Mouse (Mus musculus) urinary bladder, postnatal 4 days (tissue): ENCODE data around the gene Cenpm.

ENCODE experiments used
- DNase-seq, 2 experiments: peaks; one replicate each; pipeline ENCODE4 v3.0.0; 2021 to 2022; ENCODE audit warnings: low spot score in 2 of 2

The Cenpm gene

DNA sequence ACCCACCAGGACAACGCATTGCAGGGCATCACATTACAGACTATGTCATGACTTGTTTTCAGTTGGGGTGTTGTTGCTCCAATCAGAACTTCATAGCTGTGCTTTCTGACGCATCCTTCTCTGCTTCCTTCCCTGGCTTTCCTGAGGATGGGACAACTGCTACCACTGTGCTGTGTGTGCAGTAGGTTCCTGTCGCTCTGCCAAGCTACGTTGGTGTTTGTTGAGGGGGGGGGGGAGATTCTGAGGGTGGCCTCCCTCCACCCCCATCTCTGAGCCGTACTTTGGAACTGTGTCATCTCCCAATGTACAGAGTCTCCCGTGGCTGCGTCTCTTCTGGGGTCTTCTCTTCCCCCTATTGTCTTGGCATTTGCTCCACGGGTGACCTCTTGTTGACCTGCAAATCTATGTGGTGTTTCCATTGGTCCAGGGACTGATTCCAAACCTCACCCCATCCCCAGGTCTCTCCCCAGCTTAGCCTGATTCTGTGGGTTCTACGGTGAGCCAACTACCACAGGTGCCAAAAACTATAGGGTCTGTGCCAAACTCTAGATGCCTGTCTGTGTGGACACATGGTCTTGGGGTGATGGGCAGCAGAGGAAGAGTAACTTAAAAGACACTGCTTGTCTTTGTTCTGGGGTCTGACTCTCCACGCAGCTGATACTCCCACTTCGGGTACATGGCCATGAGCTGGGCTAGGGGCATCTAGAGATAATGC is 29.1 kb downstream of the Cenpm start:
- no peak for DNase-seq

DNA sequence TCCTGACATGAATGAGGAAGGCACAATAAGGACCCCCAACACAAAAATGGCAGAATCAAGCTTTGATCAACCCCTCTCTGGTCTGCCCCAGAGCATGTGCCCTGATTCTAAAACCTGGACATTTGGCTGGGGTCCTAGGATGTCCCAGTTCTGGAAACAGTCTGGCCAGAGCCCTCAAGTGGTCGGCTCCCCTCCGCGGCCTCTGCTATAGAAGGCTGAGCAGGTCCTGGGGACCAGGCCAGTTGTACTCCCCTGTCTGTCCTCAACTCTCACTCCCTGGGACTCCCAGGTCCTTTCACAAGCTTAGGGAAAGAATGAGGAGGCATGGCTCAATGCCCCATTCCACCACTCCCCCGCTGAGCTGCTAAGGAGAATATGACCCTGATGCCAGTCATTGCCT is 31.3 kb downstream of the Cenpm start:
- no peak for DNase-seq

DNA sequence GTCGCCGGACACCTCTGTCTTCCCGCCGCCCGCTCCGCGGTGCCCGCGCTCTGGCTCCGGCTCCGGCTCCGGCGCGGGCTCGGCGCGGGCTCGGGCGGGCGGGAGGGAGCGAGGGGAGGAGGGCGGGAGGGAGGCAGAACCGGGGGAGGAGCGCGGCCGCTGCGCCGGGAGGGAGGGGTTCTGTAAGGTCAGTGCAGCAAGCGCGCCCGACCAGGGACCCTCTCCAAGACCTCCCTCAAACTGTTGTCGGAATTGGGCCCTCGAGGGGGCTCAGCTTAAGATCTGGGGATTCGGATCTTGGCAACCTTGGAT is 31.8 kb downstream of the Cenpm start, which contains the start of gene Shisa8:
Gene Shisa8, minus strand, starts transcription at position 64 of the 312 bp plus-strand sequence.
- DNase-seq, result no peak

DNA sequence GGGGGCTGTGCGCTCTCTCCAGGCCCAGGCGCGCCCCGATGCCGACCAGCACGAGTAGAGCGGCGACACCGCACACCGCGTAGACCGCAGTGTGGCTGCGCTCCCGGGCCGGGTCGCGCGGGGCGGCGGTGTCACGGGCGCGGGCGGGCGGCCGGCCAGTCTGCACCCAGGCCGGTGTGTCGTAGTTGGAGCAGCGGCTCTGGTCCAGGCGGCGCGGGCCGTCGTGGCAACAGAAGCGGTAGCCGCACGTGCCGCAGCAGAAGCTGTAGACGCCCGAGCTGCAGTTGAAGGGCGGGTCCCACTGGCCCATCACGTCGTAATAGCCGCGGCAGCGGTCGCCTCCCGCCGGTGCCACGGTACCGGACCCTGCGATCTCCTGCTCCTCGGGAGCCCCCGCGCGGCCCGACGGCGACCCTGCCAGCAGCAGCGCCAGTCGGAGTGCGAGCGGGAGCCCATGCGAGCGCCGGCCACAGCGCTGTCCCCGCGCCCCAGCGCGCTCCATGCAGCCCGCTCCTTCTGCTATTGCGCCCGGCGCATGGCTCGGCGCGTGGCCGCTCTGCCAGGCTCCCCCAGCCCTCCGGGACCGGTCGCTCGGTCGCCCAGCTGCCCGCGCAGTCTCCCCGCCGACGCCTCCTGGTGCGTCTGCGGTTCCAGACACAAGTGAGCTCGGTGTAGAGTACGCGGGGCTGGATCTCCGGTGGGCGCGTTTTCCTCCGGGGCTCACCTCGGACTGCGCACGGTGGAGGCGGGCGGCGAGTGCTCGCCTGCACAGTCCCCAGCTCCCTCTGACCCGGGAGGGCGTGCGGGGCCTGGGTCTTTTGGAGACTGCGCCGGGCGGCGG is 32.4 kb downstream of the Cenpm start:
- DNase-seq, result no peak

DNA sequence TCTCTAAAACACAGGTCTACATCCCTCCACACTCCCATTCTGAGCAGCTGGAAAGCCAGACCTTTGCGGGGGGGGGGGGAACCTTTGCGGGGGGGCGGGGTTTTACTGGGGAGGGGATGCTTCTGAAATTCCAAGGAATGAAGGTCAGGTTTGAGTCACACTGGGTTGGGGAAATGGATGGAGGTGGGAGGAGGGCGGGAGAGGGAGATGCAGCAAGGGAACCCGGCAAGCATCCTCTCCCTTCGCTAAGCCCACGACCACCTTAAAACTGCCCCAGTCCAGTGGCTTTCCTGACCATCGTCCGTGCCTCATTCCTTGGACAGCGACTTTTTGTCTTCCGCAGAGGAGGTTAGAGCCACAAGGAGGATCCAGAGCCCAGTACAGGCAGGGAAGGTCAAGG is 33.3 kb downstream of the Cenpm start:
- no peak for DNase-seq

DNA sequence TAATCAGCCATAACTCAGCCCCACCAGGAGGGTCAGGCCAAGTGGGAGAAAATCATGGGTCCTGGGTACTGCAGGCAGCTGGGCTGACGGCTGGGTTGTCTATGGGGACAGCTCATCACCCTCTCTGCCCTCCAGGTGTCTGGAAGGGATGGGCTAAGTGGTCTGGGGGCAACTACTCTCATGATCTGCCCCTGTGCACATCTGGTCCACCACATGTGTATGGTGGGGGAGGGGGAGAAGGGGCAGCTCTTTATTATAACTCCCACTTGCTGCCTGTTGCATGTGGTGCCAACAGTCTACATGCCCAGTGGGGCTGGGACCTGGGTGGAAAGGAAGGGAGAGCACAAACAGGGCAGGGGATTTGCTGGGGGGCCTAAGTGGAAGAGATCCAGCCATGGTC is 33.7 kb downstream of the Cenpm start:
- no peak for DNase-seq

DNA sequence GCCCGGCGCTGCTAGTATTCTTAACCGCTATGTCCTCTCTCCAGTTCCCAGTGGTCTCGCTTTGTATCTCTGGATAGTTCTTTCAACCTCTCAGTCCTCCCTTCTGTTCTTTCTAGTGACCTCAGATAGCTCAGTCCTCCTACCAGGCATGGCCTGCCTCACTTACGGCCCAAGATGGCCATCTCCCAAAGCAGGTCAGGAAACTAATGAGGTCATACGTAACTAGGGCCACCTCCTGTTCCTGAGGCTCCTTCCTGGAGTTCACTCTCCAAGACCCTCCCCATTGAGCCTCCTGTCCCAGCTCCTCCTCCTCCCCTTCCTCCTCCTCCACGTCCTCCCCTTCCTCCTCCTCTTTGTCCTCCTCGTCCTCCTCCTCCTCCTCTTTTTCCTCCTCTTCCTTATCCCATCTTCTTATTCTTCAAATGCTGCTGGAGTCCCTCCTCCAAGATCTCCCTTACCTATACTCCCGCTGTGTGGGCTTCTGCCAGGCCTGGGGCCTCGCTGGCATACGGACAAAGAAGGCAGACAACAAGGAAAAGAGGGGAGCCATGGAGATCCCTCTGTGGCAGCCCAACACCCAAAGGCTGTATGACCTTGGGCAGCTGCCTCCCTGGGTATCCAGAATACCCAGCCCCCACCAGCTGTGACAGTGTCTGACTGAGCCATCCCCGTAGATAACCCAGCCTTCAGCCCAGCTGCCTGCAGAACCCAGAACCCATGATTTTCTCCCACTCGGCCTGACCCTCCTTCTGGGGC is 35.1 kb downstream of the Cenpm start:
- no peak for DNase-seq

DNA sequence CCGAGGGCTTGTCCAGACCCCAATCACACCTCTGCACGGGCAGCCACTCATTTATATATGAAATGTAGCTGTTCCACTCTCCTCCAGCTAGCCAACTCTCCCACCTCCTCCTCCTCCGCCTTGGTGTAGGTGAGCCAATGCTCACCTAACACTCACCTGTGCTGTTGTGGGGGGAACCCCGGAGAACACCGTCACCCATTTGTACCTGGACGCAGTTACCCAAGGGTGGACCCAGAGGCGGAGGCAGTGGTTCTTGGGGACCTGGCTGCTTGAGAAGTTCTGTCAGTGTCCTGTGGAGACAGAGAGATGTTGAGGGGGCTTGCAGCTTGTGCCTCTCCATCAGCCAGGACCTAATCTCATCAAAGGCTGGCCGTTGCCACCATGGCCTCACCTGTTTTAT is 36.2 kb downstream of the Cenpm start:
- DNase-seq, result no peak

DNA sequence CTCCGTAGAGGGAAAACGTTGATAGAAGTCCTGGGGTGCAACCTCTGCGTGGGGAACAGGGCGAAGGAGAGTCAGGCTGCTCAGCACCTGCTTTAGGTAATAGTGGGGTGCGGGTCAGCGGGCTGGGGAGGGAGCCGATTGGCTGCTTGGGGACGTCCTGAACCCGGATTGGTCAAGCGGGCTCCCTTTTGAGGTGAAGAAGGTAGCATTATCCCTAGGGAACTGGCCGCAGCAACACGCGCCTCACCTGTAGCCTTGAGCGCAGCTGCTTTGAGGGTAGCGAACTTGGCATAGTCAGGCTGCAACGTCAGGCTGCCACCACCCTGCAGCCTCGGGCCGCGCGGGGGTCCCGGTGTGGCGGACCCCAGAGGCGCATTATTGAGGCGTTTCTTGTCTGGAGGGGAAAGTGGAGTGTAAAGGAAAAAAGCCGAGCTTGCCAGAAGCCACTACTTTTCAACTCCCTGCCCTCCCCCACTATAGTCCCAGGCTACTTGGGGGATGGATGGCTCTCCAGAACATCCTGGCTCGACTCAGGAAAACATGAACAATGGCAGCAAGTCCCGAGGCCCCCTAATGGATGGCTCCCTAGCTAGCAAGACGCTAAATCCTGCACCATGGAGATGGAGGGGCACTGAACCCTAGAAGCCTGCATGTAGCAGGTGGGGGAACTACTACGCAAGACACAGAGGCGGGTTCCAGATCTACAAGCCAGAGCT is 36.9 kb downstream of the Cenpm start:
- DNase-seq, result no peak

DNA sequence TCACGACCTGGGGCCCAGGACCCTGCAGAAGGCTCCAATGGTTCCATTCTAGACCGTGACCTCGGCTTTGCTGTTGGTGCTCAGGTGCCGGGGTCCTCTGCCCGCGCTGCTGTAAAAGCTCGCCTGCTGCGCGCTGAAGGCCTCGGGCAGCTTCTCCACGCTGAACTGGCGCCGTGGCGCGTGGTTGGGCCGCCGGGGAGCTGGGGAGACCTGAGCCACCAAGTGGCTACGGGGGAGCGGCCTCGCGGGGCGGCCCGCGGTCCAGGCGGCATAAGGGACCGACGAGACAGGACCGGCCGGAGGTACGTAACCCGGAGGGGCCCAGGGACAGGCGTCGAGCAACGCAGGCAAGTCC is 37.5 kb downstream of the Cenpm start:
- no peak for DNase-seq

DNA sequence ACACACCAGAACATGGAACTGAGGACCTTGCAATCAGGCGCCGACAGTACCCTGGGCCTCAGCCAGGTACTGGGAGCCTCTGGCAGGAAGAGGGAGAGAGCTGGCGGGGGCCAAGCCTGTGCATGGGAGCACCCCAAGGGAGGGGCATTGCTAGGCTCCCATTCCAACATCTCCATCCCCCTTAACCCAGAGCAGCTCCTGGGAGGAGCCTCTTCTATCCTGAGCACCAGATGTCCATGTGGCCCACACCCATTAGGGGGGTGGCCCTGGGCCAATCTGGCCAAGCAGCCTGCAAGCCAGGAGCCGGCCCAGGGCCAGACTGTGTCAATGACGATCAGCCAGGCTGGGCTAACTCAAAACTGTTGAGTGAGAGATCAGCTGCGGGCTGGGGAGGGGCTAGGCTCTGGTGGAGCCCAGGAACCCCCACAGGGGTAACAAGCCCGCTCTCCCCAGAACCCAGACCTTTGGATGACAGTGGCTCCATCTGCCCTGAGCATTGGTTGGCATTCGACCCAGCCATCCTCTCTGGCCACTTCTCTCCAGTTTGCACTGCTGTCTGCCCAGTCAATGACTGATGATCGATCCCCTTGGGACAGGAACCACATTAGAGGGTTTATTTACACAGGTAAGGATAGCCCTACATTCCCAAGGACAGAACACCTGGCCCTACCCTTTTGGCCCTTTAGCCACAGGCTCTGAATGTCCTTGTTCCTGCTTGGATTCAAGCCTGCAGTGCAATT is 38.0 kb downstream of the Cenpm start:
- peak; percentile 74 to 77 for DNase-seq

DNA sequence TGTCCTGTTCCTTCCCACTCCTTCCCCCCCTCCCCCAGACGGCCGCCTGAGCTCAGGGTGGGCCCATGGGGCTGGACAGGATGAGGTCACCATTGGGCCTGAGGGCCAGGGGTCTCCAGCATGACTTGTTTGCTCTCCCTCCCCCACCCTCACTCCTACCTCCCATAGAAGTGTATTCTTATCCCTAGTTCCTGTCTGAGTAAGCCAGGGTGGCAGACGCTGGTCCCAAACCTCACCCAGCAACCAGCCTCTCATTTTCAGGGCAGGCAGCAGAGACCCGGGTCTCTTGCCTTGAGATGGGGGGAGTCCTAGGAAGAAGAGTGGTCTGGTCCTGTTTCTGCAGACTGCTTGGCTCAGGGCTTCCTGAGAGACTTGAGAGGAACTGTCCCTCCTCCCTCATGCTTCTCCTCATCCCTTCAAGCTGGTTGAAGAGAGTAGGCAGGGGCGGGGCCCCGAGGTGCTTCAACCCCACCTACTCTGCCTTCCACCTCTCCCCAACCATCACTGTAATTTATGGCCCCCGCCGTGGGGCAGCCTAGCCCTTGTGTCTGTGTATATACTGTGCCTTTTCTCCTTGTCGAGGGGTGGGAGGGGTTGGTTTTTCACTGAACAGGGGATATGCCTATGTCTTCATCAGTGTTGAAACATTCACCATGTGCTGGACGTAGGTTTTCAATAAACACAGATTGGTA is 39.7 kb downstream of the Cenpm start:
- DNase-seq, result no peak

DNA sequence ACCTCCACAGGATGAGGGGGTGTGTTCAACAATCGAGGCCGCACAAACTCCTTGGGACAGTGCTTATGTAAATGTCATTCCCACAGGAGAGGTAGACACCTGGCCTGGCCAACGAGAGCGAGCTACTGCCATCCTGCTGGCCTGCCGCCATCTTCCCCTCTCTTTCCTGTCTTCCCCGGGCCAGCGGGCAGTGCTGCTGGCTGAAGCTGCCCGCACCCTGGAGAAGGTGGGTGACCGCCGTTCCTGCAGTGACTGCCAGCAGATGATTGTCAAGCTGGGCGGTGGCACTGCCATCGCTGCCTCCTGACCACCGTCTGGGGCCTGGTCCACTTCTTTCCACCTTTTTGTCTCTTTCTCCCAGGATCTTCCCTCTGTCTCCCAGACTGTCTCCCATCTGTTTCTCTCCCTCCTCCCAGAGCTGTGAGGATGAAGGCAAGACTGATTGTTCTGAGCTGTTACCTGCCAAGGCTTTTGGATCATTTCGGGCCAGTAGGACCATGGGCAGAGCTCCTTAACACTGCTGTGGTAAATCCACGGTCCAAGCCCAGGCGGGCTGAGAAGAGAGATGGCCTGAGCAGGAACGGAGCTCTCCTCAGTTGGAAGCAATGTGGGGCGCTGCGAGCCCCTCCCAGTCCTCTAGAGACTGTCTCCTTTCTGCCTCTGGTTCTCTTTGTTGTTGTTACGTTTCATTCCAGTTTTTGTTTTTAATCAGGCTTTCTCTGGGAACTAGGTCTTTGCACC is 40.8 kb downstream of the Cenpm start:
- no peak for DNase-seq

DNA sequence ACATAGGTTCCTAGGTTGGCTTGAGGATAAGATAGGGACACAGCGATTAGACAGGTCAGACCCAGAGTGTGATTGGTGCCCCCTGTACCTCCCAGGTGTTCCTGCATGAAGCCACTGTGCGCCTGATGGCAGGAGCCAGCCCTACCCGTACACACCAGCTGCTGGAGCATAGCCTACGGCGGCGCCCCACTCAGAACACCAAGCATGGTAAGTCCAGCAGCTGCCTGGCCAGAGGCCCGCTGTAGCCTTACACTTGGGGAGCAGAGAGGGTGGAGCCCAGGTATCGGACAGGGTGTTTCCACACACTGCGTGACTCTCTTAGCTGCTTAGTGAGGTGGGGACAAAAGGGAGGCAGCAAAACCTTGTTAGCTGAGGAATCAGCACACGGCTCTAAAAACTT is 41.5 kb downstream of the Cenpm start:
- DNase-seq, result no peak

DNA sequence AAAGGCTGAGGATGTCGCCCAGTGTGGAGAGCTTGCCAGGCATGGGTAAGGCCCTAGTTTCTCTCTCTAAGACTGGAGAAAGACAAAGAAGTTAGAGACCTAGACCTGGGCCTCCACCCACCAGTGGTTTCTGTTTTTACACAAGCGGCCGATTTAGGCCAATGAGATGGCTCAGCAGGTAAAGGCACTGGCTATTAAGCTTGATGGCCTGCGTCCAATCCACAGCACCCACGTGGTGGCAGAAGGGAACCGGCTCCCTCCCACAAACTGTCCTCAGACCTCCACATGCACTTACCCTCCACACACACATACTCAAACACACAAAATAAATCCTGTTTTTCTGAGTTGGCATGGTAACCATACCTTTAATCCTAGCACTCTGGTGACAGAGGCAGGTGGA is 42.5 kb downstream of the Cenpm start:
- no peak for DNase-seq

DNA sequence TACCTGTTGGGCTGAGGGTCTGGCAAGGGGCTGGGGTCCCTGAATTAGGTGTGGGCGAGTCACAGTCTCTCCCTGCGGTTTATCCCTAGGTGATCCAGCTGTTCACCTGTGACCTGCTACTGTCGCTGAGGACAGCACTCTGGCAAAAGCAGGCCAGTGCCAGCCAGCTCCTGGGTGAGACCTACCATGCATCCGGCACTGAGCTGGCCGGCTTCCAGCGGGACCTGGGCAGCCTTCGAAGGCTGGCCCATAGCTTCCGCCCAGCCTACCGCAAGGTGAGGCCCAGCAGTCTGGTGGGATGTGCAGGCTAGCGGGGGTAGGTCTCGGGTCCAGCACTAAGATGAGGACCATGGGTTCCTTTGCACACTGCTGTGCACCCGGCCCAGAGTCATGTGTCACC is 45.0 kb downstream of the Cenpm start:
- no peak for DNase-seq

DNA sequence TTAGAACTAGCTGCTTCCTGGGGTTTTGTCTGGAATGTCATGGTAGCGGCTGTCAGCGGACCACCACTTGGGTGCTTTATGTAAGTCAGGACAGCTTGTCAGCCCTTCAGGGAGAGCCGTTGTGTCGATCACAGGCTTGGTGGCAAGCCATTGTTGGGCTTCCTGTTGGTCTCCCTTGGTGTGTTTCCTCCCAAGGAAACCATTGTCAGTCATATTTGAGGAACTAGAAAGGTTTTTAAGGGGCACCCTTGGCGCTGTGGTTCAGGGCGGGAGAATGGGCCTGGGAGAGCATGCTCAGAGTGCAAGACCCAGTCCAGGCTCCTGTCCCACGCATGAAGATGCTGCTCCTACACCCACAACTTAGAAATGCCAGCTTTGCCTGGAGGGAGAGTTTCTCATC is 46.2 kb downstream of the Cenpm start:
- DNase-seq, result no peak

DNA sequence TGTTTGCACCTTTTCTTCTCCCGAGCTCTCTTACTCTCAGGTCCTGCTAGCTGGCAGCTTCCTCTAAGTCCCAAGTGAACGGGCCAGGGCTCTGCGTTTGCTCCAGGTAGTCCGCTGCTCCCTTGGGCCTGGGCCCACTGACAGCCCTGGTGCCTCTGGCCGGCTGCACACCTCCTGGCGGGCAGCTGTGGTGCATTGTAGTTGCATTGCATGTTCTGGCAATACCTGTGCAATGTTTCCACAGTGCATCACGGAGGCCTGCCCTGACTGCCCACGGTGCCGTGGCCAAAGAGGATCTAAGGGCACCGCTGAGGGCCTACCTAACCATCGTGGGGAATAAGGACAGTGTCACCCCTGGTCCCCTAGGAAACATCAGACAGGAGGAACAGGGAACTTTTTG is 46.6 kb downstream of the Cenpm start:
- no peak for DNase-seq

DNA sequence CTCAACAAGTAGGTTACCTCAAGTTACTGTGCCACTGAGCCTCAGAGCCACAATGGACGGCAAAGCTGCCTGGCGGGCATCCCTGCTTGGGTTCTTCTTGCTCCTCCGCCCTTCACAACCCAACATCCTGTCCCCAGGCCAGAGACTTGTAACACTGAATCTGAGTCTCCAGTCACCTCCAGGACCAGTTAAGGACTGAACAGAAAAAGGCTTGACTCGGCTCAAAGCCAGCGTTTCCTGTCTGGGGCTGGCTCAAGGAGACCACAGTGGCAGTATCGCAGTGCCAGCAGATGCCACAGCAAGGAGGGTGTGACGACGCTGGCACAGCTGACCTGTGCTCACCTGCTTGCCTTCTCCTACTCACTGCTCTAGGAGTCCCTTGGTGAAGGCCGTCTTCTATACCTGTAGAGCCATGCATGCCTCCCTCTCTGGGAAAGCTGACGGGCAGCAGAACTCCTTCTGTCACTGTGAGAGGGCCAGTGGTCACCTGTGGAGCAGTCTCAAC is 47.2 kb downstream of the Cenpm start:
- no peak for DNase-seq

DNA sequence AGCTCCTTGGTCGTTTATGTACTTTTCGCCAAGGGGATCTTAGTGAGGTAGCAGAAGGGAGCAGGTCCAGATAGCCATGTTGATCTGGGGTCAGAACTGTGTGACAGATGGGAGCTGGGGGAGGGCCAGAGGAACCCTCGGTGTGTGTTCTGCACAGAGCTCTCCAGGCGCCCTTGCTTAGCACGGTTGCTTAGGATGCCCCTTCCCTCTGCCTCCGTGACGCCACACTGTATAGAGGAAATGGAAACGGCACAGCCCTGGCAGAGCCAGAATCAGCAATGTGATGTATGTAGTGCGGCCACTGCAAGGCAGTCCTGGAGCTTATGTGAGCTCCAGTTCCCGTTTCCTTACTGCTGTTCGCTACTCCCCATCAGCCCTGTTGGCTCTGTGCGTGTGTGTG is 48.2 kb downstream of the Cenpm start:
- DNase-seq, result no peak
